Mouse (Mus musculus) limb, embryonic 14.5 days (tissue): ENCODE data around the gene Pianp. TPM values are rescaled to one million over a fixed set of nuclear protein-coding genes. Genes with fewer than 3 reads are reported as not detected.

Experiments used
- ATAC-seq: fragments of 200-750 bp; cut with Nextera tagmentation; 2 replicates; pipeline ENCODE4 v1.8.0; 2017; ENCODE audit warnings: low read depth, moderate number of reproducible peaks, moderate TSS enrichment; ENCODE audit not compliant: low FRiP score
- DNase-seq: peaks from one replicate; pipeline ENCODE4 v3.0.0-alpha.2; 2015; ENCODE audit warnings: low spot score
- H3K27ac ChIP-seq: fragments of 300-500 bp; sonication (generic); replicated peaks from 2 replicates; pipeline ENCODE4 v1.5.1; 2014; ENCODE audit warnings: low read depth, mild to moderate bottlenecking, low read length, moderate library complexity, mixed read lengths
- H3K27me3 ChIP-seq: fragments of 300-500 bp; sonication (generic); 2 replicates; pipeline ENCODE4 v1.6.1; 2014; ENCODE audit warnings: low read length, mixed read lengths; ENCODE audit not compliant: control insufficient read depth, insufficient read depth
- H3K36me3 ChIP-seq: fragments of 300-500 bp; sonication (generic); 2 replicates; pipeline ENCODE4 v1.6.1; 2014; ENCODE audit warnings: mild to moderate bottlenecking, low read length, moderate library complexity, mixed read lengths; ENCODE audit not compliant: control insufficient read depth, insufficient read depth
- H3K4me1 ChIP-seq: fragments of 300-500 bp; sonication (generic); 2 replicates; pipeline ENCODE4 v1.6.1; 2014; ENCODE audit warnings: antibody characterized with exemption, low read length, mixed read lengths; ENCODE audit not compliant: control insufficient read depth, insufficient read depth
- H3K4me2 ChIP-seq: fragments of 300-500 bp; sonication (generic); replicated peaks from 2 replicates; pipeline ENCODE4 v1.6.1; 2014; ENCODE audit warnings: low read depth, mild to moderate bottlenecking, low read length, moderate library complexity; ENCODE audit not compliant: severe bottlenecking
- H3K4me3 ChIP-seq: fragments of 300-500 bp; sonication (generic); replicated peaks from 2 replicates; pipeline ENCODE4 v1.5.1; 2014; ENCODE audit warnings: low read length
- H3K9ac ChIP-seq: fragments of 300-500 bp; sonication (generic); 2 replicates; pipeline ENCODE4 v1.6.1; 2014; ENCODE audit warnings: mild to moderate bottlenecking, low read depth, low read length, moderate library complexity; ENCODE audit not compliant: severe bottlenecking
- H3K9me3 ChIP-seq: fragments of 300-500 bp; sonication (generic); 2 replicates; pipeline ENCODE4 v1.6.1; 2016; ENCODE audit warnings: low read length; ENCODE audit not compliant: control insufficient read depth
- POLR2A ChIP-seq: fragments of 200-500 bp; IDR thresholded peaks from 2 replicates; pipeline ENCODE4 v1.8.0; 2012; ENCODE audit warnings: inconsistent platforms, mild to moderate bottlenecking, moderate library complexity, borderline replicate concordance; ENCODE audit not compliant: insufficient read depth, insufficient read length; ENCODE audit errors: extremely low read depth
- WGBS: fragments of 180-500 bp; shearing (Covaris S2); extraction: QIAGEN DNeasy Blood & Tissue Kit; methylation state at CpG from one replicate; pipeline ENCODE4 v1.1.7; 2014; 5-methylcytosine and 5-hydroxymethylcytosine counted together
- polyA plus RNA-seq, 2 experiments: library from polyadenylated mRNA; depleted of rRNA in 1 of 2; stranded (reverse) in 1 of 2; unstranded in 1 of 2; fragments of >200 nt; fragmentation: Nextera tagmentation in 1 of 2; extraction: Ambion mirVana in 1 of 2; gene quantifications; 2 replicates each; pipeline versions ENCODE4 v1.2.1 to v1.2.3; 2012 to 2014

Gene Pianp
- polyA plus RNA-seq, 2 experiments, result 20.3 to 35.2 TPM

- Histone ChIP-seq H3K9me3 (no peaks in the 10 kb centered on the region), H3K4me3 (no peak overlapping the region), H3K36me3 (peaks cover 63% of the 10 kb centered on the region), H3K27me3 (no peaks in the 10 kb centered on the region), H3K27ac (no peak overlapping the region), H3K9ac (no peak overlapping the region), H3K4me1 (peaks cover 8% of the 10 kb centered on the region), H3K4me2 (no peak overlapping the region)
- no peak for TF ChIP-seq POLR2A
- ATAC-seq (no peak), DNase-seq (no peak)
- 93% methylated on average over 12 of the region's 12 CpGs for WGBS
These were observed 35.5 kb upstream of the Pianp start for GRCm38 (mm10) chr6:124961021-124961420.

GRCm38 (mm10) chr6:124964638-124965037 lies 31.9 kb upstream of the Pianp start:
- Histone ChIP-seq H3K27me3 (no peaks in the 10 kb centered on the region), H3K27ac (peak overlapping the region; percentile 89), H3K4me1 (peaks cover 11% of the 10 kb centered on the region), H3K9ac (peak overlapping the region; percentile 89), H3K4me3 (peak overlapping the region; percentile 85), H3K36me3 (peaks cover 29% of the 10 kb centered on the region), H3K4me2 (peak overlapping the region; percentile 98), H3K9me3 (no peaks in the 10 kb centered on the region)
- no peak for DNase-seq
- WGBS, result 33% methylated on average over 16 of the region's 16 CpGs
- no peak for TF ChIP-seq POLR2A
- no peak for ATAC-seq

GRCm38 (mm10) chr6:124965088-124965719 lies 31.3 kb upstream of the Pianp start, which contains the start of gene Cops7a:
Gene Cops7a (minus strand): TSS chr6:124965538.
- Histone ChIP-seq H3K36me3 (peaks cover 23% of the 10 kb centered on the region), H3K27me3 (no peaks in the 10 kb centered on the region), H3K4me2 (peak within 1 kb of the TSS; percentile 98), H3K4me3 (peak within 1 kb of the TSS; percentile 85), H3K4me1 (peaks cover 11% of the 10 kb centered on the region), H3K9ac (peak within 1 kb of the TSS; percentile 89), H3K27ac (peak within 1 kb of the TSS; percentile 89), H3K9me3 (no peaks in the 10 kb centered on the region)
- peak; percentile 91; the same call in 1 of the 2 replicates for TF ChIP-seq POLR2A
- DNase-seq (peak; percentile 91), ATAC-seq (peak; percentile 95)
- under 1% methylated on average over 68 of the region's 68 CpGs for WGBS

GRCm38 (mm10) chr6:124965747-124966146 lies 30.7 kb upstream of the Pianp start:
- DNase-seq, result no peak
- H3K27me3 ChIP-seq, result no peaks in the 10 kb centered on the region
- H3K4me1 ChIP-seq, result peaks cover 11% of the 10 kb centered on the region
- no peaks in the 10 kb centered on the region for H3K9me3 ChIP-seq
- WGBS, result 13% methylated on average over 15 of the region's 15 CpGs
- TF ChIP-seq POLR2A, result no peak
- no peak for ATAC-seq
- H3K9ac ChIP-seq, result peak overlapping the region; percentile 89
- peaks cover 19% of the 10 kb centered on the region for H3K36me3 ChIP-seq
- H3K4me2 ChIP-seq, result peak overlapping the region; percentile 98
- peak overlapping the region; percentile 85 for H3K4me3 ChIP-seq
- H3K27ac ChIP-seq, result peak overlapping the region; percentile 89

- H3K4me3 ChIP-seq, result peak overlapping the region; percentile 85
- no peak for TF ChIP-seq POLR2A
- H3K9me3 ChIP-seq, result no peaks in the 10 kb centered on the region
- no peak overlapping the region for H3K9ac ChIP-seq
- no peaks in the 10 kb centered on the region for H3K27me3 ChIP-seq
- WGBS, result 96% methylated on average over 7 of the region's 7 CpGs
- DNase-seq (no peak), ATAC-seq (no peak)
- H3K27ac ChIP-seq, result no peak overlapping the region
- peaks cover 11% of the 10 kb centered on the region; the same call in 1 of the 2 replicates for H3K36me3 ChIP-seq
- peaks cover 11% of the 10 kb centered on the region for H3K4me1 ChIP-seq
- H3K4me2 ChIP-seq, result peak overlapping the region; percentile 98
These were observed 29.9 kb upstream of the Pianp start for GRCm38 (mm10) chr6:124966466-124967118.
